Mouse (Mus musculus): Measurements from ENCODE around the gene Plcb1.

- TF ChIP-seq CTCF (IDR thresholded peaks at IDR 0.05; ENCODE audit: extremely low read depth, insufficient read depth, low read length) = no peak
- no peak for TF ChIP-seq POLR2A (IDR thresholded peaks at IDR 0.05; ENCODE audit: extremely low read depth, insufficient read depth, low read length)
Measured at GRCm38 (mm10) chr2:134942919-134943318, 157.1 kb downstream of the Plcb1 start.
